Mouse (Mus musculus): Measurements from ENCODE around the gene Zfp386. TPM values are rescaled to one million over a fixed set of nuclear protein-coding genes. Genes with fewer than 3 reads are reported as not detected.

Gene Zfp386
- polyA plus RNA-seq (2015; fragmentation: Nextera tagmentation; extraction: Ambion mirVana), result 10.4 and 11.8 TPM in 2 replicates

GRCm38 (mm10) chr12:116047440-116048377, at the start of gene Zfp386:
Gene Zfp386, plus strand, starts transcription at chr12:116047724.

GRCm38 (mm10) chr12:116077074-116077854, 29.7 kb downstream of the Zfp386 start, which contains the start of gene Vipr2:
Gene Vipr2, plus strand, starts transcription at chr12:116077726.

Other genes starting within 250 kb of the Zfp386 start
- 0.22 and 0.73 TPM in 2 replicates for gene Vipr2, start 30.0 kb downstream of the Zfp386 start, polyA plus RNA-seq (2015; fragmentation: Nextera tagmentation; extraction: Ambion mirVana)
- gene Wdr60, start 215.3 kb downstream of the Zfp386 start, polyA plus RNA-seq (2015; fragmentation: Nextera tagmentation; extraction: Ambion mirVana), result 9.4 and 12.1 TPM in 2 replicates
- not detected in 2 replicates for gene Gm11027, start 227.7 kb downstream of the Zfp386 start, polyA plus RNA-seq (2015; fragmentation: Nextera tagmentation; extraction: Ambion mirVana)
- 14.4 and 16.2 TPM in 2 replicates for gene Esyt2, start 233.5 kb downstream of the Zfp386 start, polyA plus RNA-seq (2015; fragmentation: Nextera tagmentation; extraction: Ambion mirVana)